Comparison of ENCODE assay signal across 8 mouse cellular contexts in the genomic region with DNA sequence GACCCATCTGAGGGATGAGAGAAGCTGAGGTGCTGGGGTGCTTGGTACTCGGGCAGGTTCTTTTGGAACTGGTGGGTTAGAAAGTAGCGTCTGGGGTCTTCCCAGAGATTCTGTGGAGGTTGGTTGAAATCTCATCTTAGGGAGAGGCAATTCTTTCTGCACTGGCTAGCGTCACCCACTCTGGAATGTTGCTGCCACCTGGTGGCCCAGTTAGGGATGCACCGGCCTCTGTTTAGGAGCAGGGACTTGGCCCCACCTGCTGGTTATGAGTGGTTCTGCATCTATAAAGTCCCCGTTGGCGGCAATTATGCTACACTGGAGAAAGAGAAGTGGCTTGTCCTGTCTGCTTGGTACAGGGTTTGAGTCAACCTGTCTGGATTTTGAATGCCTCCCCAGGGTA. TPM values are rescaled to one million over a fixed set of nuclear protein-coding genes. Genes with fewer than 3 reads are reported as not detected.
DNase-seq lines count a peak whose midpoint lies in the region; ATAC-seq lines count a peak whose summit lies in the region.

No protein-coding gene starts in this region.

- peaks cover 17% of the 10 kb centered on the region; the same call in 1 of the 2 replicates for H3K4me1 ChIP-seq in intestine, embryonic 15.5 days (replicated peaks)

- DNase-seq in cerebellum, postnatal 36 days = peak; percentile 91 to 95
- DNase-seq in gastrocnemius, adult 8-10 months (ENCODE audit: low spot score in 2 of 2) = peak; percentile 75 to 77
- peak; percentile 36 to 94 for DNase-seq in left cerebral cortex, adult 9 months (ENCODE audit: low spot score in 2 of 2)
- peak; percentile 89 to 93 for DNase-seq in right cerebral cortex, postnatal 10 days (ENCODE audit: low spot score in 2 of 2)
- peak; percentile 68 for DNase-seq in urinary bladder, postnatal 10 days (ENCODE audit: low spot score)

- peak; percentile 96 for ATAC-seq in activated CD4-positive, CD25-positive, alpha-beta regulatory T cell, adult 4 months
- ATAC-seq in intestine, embryonic 15.5 days = peak; percentile 59
- peak; percentile 92 for ATAC-seq in megakaryocyte-erythroid progenitor cell, adult 5-6 weeks (replicated peaks; ENCODE audit: low FRiP score, low TSS enrichment, poor library complexity, severe bottlenecking)

- H3K36me3 ChIP-seq in intestine, embryonic 15.5 days = no peaks in the 10 kb centered on the region

- H3K27ac ChIP-seq in intestine, embryonic 15.5 days = no peak overlapping the region

- H3K9ac ChIP-seq in intestine, embryonic 15.5 days = no peak overlapping the region

- WGBS in intestine, embryonic 15.5 days = 2% methylated on average over 6 of the region's 6 CpGs

- H3K4me3 ChIP-seq in intestine, embryonic 15.5 days (replicated peaks) = no peak overlapping the region

- no peaks in the 10 kb centered on the region for H3K9me3 ChIP-seq in intestine, embryonic 15.5 days

- no peak overlapping the region for H3K4me2 ChIP-seq in intestine, embryonic 15.5 days (replicated peaks)

- peaks cover 35% of the 10 kb centered on the region for H3K27me3 ChIP-seq in intestine, embryonic 15.5 days (replicated peaks)

RNA-seq across cellular contexts. Expression of a gene that starts 15.4 kb away (rescaled TPM):
- not detected for polyA plus RNA-seq in activated CD4-positive, CD25-positive, alpha-beta regulatory T cell, adult 4 months (2017; shearing (Covaris generic))
- total RNA-seq in gastrocnemius, adult 8-10 months (2022) = 10 to 100 TPM; 55.6 to 60.8 (median 58.6) TPM
- polyA plus RNA-seq in intestine, embryonic 15.5 days (2015; fragmentation: Nextera tagmentation; extraction: Ambion mirVana) = 16.2 and 18.0 TPM in 2 replicates
- not detected in 2 replicates for total RNA-seq in megakaryocyte-erythroid progenitor cell, adult 5-6 weeks (2014; fragmentation: Nextera tagmentation)
- total RNA-seq in megakaryocyte-erythroid progenitor cell, adult 5-6 weeks (2017) = 0.38 TPM in 1 of 2 replicates, not detected in the other

Comparison
In these comparisons a context has a peak if more than half of its experiments do, and no peak if none do; other contexts are left out.
1. RNA of a gene that starts 15.4 kb away (total RNA-seq): 55.6 to 60.8 TPM in gastrocnemius, adult 8-10 months; 0.38 TPM in megakaryocyte-erythroid progenitor cell, adult 5-6 weeks; every median in the first group is over 10 times any median in the second.
2. Peak in every context shown above with its lines, with median percentiles within 50 percentile points of each other: ATAC-seq and DNase-seq.